Mouse (Mus musculus) frontal cortex, postnatal 10 days (tissue): ENCODE measurements around the gene Iffo1.

Source experiments
- DNase-seq, 2 experiments: peaks; one replicate each; pipeline ENCODE4 v3.0.0; 2022; ENCODE audit warnings: low spot score in 2 of 2, mixed read lengths in 1 of 2

Iffo1 gene

DNA sequence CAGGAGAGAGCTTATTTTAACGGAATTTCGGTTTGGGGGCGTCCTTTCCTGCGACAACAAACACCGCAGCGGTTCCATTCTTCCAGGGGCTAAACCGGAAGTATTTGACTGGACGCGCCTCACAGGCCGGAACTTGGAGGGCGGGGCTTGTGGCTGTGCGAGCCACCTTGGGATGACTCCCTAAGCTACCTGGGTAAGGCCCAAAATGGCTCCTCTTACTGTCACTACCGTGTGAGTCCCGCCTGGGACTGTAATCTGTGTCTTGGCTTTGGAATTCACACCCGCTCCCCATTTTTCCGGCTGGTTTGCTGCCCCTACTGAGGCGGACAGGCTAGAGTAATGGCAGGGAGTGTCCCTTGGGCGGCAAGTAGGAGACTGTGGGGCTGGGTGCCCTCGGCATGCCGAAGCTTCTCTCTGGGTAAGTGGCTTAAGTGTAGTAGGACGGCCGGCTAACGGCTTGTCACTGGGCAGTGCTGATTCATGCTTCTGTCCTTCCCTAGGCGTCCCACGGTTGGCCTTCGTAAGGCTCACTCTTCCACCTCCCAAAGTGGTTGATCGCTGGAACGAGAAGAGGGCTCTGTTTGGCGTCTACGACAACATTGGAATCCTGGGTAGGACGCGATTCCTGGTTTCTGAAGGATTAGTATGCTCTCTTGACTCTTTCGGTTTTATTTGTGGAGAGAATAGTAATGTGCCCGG is 47.1 kb downstream of the Iffo1 start:
- DNase-seq = peak; percentile 84 to 89

DNA sequence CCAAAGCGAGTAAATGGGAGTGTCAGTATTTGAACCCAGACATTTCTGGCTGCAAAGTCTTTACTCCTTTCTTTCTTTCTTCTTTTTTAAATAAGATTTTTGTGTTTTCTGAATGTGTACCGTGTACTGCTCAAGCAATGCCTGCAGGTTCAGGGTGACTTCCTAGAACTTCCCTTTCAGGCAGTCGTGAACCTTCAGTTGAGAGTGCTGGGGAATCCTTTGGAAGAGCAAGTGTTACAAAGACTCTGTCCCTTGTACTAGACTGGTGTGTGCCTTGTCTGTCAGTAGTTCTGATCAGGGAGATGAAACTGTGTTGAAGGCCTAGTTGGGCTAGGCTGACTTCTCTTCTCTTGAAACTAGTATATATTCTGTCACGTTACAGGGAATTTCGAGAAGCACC is 47.8 kb downstream of the Iffo1 start:
- no peak for DNase-seq

DNA sequence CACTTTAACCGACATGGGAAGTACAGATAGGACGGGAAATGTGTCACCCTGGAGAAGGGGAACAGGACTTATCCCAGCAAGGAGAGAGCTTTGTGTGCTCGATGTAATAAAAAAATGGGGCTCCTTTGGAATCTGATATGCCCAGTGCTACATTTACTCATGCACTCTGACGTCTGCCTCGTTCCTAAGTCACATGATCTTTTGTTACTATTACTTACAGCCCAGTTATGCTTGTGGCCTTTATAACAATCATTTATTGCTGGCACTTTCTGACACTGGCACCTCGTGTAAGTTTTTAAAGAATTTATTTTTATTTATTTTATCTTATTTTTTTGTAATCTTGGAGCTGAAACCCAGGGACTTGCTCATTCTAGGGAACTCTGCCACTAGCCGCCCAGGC is 48.3 kb downstream of the Iffo1 start:
- DNase-seq = no peak

DNA sequence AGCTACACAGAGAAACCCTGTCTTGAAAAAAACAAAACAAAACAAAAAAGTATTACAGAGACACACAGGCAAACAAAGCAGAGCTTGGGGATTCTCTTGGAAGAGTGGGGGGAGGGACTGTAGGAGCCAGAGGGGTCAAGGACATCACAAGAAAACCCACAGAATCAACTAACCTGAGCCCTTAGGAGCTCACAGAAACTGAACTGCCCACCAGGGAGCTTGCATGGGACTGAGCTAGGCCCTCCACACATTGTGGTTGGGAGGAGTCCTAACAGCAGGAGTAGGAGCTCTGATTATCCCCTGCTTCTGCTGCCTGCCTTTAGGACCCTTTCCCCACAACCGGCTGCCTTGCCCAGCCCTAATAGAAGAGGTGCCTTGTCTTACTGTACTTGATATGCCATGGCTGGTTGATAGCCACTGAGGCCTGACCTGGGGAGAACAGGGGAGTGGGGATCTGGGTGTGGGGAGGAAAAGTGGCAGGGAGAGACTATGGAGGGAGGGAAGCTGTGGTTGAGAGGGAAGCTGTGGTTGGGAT is 50.6 kb downstream of the Iffo1 start:
- DNase-seq = no peak

DNA sequence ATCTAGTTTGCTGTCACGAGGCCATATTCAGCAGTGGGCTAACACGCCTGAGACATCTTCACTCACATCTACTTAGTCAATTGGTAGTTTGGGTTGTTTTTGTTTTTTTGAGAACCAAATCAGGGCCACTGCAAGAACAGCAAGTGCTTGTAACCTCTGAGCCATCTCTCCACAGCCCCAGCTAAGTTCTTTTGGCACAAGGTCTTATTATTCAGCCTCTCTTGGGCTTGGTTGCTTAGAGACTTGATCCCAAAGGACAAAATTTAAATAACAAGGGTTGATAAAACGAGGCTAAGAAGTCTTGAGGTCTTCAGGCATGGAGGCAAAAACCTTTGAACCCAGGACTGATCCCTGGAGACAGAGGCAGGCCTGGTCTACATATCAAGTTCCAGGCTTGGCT is 51.3 kb downstream of the Iffo1 start:
- DNase-seq = no peak

DNA sequence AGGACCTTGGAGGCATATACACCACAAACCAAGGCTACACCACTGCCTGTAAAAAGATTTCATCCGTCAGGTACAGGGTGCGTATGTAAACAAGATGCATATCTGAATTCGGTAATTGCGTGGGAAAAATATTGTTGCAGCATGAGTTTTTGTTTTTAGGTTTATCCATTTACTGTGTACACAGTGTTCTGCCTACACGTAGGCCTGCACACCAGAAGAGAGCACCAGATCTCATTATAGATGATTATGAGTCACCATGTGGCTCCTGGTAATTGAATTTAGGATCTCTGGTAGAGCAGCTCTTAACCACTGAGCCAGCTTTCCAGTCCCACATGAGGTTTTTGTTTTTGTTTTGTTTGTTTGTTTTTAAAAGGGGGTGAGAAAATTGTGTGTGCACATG is 52.1 kb downstream of the Iffo1 start:
- no peak for DNase-seq

DNA sequence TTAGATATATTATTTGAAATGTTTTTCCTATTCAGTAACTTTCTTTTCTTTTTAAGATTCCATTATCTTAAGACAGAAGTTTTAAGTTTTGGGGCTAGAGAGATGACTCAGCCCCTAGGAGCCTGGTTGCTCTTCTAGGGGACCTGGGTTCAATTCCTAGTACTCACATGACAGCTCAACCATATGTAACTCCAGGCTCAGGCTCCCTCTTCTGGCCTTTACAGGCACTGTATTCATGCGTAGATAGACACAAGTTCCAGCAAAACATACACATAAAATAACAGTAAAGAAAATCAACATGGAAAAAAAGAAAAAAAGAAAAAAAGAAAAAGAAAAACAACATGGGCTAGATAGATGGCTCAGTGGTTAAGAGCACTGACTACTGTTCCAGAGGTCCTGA is 65.4 kb downstream of the Iffo1 start:
- no peak for DNase-seq
